Mouse (Mus musculus) heart, embryonic 11.5 days (tissue): ENCODE results near the gene Agrn. TPM values are rescaled to one million over a fixed set of nuclear protein-coding genes. Genes with fewer than 3 reads are reported as not detected.
"Not testable (repeated sequence)": the region's sequence is repeated elsewhere in the genome, so short reads cannot be mapped to it uniquely, and the experiment has no call there.

ENCODE experiments used
- ATAC-seq: fragments of 200-750 bp; cut with Nextera tagmentation; replicated peaks from 2 replicates; pipeline ENCODE4 v1.8.0; 2017; ENCODE audit warnings: moderate library complexity; ENCODE audit not compliant: insufficient number of reproducible peaks, low FRiP score, low TSS enrichment
- H3K27ac ChIP-seq: fragments of 300-500 bp; sonication (generic); 2 replicates; pipeline ENCODE4 v1.5.1; 2014; ENCODE audit warnings: mild to moderate bottlenecking, low read depth, low read length
- H3K27me3 ChIP-seq: fragments of 300-500 bp; sonication (generic); 2 replicates; pipeline ENCODE4 v1.6.1; 2014; ENCODE audit warnings: mild to moderate bottlenecking, low read length, mixed read lengths; ENCODE audit not compliant: control insufficient read depth, insufficient read depth
- H3K36me3 ChIP-seq: fragments of 300-500 bp; sonication (generic); 2 replicates; pipeline ENCODE4 v1.6.1; 2014; ENCODE audit warnings: mild to moderate bottlenecking, low read length, moderate library complexity, mixed read lengths; ENCODE audit not compliant: control insufficient read depth, insufficient read depth
- H3K4me1 ChIP-seq: fragments of 300-500 bp; sonication (generic); 2 replicates; pipeline ENCODE4 v1.6.1; 2014; ENCODE audit warnings: low read length; ENCODE audit not compliant: control insufficient read depth, insufficient read depth
- H3K4me2 ChIP-seq: fragments of 300-500 bp; sonication (generic); 2 replicates; pipeline ENCODE4 v1.6.1; 2014; ENCODE audit warnings: mild to moderate bottlenecking, moderate library complexity
- H3K4me3 ChIP-seq: fragments of 300-500 bp; sonication (generic); 2 replicates; pipeline ENCODE4 v1.5.1; 2014; ENCODE audit warnings: low read depth, low read length
- H3K9ac ChIP-seq: fragments of 300-500 bp; sonication (generic); 2 replicates; pipeline ENCODE4 v1.6.1; 2014; ENCODE audit warnings: mild to moderate bottlenecking, low read depth, low read length, moderate library complexity
- H3K9me3 ChIP-seq: fragments of 300-500 bp; sonication (generic); replicated peaks from 2 replicates; pipeline ENCODE4 v1.6.1; 2016; ENCODE audit warnings: low read length; ENCODE audit not compliant: control insufficient read depth
- WGBS: fragments of 180-500 bp; shearing (Covaris S2); extraction: QIAGEN DNeasy Blood & Tissue Kit; methylation state at CpG from one replicate; pipeline ENCODE4 v1.1.7; 2014; ENCODE audit not compliant: insufficient replicate concordance; 5-methylcytosine and 5-hydroxymethylcytosine counted together
- polyA plus RNA-seq: library from polyadenylated mRNA; unstranded; fragments of >200 nt; fragmentation: Nextera tagmentation; extraction: Ambion mirVana; gene quantifications from 2 replicates; pipeline ENCODE4 v1.2.1, GENCODE M21; 2014

Agrn gene
- polyA plus RNA-seq, 1 experiment from 2014 or later: 36.7 TPM

DNA sequence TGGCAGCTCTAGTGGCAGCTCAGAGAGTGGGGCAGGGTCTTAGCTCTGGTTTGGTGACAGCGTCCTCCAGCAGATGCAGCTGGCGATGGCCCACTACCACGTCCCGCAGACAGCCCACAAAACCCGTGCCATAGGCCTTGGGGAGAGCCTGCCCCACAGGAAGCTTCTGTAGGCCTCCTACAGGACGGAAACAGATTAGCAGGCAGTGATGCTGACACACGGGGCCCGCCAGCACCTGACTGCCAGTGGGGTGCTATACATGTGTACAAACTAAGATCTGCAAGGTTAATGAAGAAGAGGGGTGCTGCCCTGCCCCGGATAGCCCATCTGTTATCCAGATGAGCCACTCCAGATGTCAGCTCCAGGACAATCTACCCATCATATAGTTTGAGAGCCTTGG, 30.8 kb downstream of the Agrn start:
- 89% methylated on average over 9 of the region's 9 CpGs for WGBS
- H3K27ac ChIP-seq: no peak overlapping the region
- no peaks in the 10 kb centered on the region for H3K27me3 ChIP-seq
- H3K9ac ChIP-seq: no peak overlapping the region
- H3K9me3 ChIP-seq: peaks cover 5% of the 10 kb centered on the region; the same call in 1 of the 2 replicates
- no peak overlapping the region for H3K4me2 ChIP-seq
- no peak overlapping the region for H3K4me3 ChIP-seq
- no peaks in the 10 kb centered on the region for H3K4me1 ChIP-seq
- ATAC-seq: no peak
- peaks cover 59% of the 10 kb centered on the region for H3K36me3 ChIP-seq

DNA sequence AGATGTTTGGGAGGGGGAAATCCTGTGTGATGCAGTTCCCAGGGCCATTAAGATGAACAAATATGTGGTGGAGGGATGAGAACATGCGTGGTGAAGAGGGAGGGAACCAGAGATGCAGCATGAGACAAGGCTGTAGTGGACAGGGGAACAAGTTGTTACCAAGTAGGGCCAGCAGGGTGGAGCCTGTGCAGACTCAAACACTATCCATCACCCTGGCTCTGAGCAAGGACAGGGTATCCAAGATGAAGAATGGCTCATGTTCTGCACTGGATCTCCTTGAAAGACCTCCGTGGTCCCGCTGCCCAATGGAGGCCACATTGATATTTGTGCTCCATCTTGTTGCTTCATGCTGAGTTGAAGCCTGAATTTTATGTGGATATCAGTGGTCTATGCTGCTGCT, 42.5 kb downstream of the Agrn start:
- Histone ChIP-seq H3K27me3 (no peaks in the 10 kb centered on the region), H3K4me3 (no peak overlapping the region), H3K36me3 (no peaks in the 10 kb centered on the region), H3K4me1 (no peaks in the 10 kb centered on the region), H3K27ac (no peak overlapping the region), H3K4me2 (no peak overlapping the region), H3K9me3 (peaks cover 7% of the 10 kb centered on the region), H3K9ac (no peak overlapping the region)
- 86% methylated on average over 3 of the region's 3 CpGs for WGBS
- ATAC-seq: no peak

DNA sequence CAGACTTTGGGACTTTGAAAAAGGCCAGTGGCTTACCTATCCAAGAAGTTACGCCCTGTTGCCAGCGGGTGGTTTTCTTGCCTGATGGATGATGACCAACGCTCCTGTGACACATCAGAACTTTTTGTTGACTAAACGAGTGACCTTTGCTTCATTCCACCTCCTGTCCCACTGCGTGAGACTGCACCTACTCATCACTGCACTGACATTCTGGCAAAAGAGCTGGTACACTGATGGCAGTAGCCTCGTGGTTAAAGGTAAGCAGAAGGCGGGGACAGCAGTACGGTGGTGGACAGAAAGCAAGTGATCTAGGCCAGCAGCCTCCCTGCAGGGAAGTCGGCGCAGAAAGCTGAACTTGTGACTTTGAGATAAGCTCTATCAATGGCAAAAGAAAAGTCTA, 46.4 kb downstream of the Agrn start:
- H3K27ac ChIP-seq, H3K4me3 ChIP-seq, H3K9me3 ChIP-seq, H3K27me3 ChIP-seq, H3K4me2 ChIP-seq, H3K4me1 ChIP-seq, H3K36me3 ChIP-seq, ATAC-seq, H3K9ac ChIP-seq: not testable (repeated sequence)
- WGBS: 73% methylated on average over 10 of the region's 10 CpGs

DNA sequence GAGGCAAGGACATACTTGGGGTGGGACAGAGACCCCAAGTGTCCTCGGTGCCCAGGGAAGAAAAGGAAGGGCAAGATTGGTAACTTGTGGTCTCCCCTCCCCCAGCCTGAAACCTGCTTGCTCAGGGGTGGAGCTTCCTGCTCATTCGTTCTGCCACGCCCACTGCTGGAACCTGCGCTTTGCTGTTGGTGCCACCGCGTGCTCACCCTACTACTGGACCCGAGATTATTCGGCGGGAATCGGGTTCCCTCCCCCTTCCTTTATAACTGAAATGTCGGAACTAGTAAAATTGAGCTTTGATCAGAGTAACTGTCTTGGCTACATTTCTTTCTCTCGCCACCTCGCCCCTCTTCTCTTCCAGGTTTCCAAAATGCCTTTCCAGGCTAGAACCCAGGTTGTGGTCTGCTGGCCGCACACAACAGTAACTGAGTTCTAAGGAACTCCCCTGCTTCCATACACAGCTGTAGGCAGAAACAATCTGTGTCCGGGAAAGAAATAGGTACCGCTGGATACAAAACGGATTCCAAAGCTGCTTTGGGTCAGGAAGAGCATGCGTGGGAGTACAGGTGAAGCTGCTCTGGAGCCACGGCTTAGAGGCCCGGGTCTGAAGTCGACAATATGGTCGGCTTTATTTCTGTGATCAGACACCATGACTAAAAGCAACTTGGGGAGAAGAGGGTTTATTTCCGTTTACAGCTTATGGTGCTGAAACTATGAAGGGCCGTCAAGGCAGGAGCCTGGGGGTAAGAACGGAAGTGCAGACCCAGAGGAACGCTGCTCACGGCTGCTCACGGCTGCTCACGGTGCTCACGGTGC, 60.8 kb downstream of the Agrn start:
- no peaks in the 10 kb centered on the region for H3K4me1 ChIP-seq
- H3K9ac ChIP-seq: no peak overlapping the region
- no peak overlapping the region for H3K4me3 ChIP-seq
- H3K36me3 ChIP-seq: no peaks in the 10 kb centered on the region
- H3K27ac ChIP-seq: no peak overlapping the region
- WGBS: 92% methylated on average over 30 of the region's 30 CpGs
- ATAC-seq: no peak
- H3K4me2 ChIP-seq: no peak overlapping the region
- no peaks in the 10 kb centered on the region for H3K27me3 ChIP-seq
- 0 out of 2 replicates have a peak, but pooled peaks cover 3% of the 10 kb centered on the region for H3K9me3 ChIP-seq

DNA sequence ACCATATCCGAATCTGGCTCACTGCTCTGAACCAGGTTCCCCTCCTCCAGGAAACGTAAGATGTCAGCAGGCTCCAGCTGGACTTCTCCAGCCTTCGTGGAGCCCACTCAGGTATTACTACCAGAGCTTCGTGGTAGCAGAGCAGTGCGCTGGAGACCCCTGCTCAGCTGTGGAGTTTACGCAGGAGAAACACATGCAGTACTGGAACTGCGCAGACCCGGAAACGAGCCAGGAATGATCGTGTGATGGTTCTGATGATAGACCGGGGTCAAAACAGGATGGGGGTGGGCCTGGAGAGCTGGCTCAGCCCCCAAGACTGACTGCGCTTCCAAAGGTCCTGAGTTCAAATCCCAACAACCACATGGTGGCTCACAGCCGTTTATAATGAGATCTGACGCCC, 61.5 kb downstream of the Agrn start:
- Histone ChIP-seq H3K9me3 (0 out of 2 replicates have a peak, but pooled peaks cover 3% of the 10 kb centered on the region), H3K27ac (no peak overlapping the region), H3K9ac (no peak overlapping the region), H3K4me1 (peaks cover 3% of the 10 kb centered on the region; the same call in 1 of the 2 replicates), H3K4me3 (no peak overlapping the region), H3K27me3 (no peaks in the 10 kb centered on the region), H3K36me3 (no peaks in the 10 kb centered on the region), H3K4me2 (no peak overlapping the region)
- no peak for ATAC-seq
- WGBS: 92% methylated on average over 14 of the region's 14 CpGs

DNA sequence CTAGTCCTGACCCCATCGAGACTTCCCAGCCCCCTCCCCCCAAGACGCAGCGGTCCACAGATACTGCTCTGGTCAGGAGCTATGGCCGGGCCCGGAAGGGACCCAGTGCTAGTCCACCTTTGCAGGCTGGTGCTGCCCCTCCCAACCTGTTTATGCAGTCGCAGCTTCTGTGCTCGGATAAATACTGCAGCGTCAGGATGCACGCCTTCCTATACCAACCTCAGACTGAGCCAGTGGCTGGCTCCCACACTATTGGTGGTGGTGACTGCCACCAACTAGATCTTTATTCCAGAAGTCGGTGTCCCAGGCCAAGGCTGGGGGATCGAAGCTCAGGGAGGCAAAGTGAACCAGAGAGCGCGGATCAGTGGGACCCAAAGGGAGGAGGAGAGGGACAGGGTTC, 62.2 kb downstream of the Agrn start:
- Histone ChIP-seq H3K4me1 (peaks cover 3% of the 10 kb centered on the region; the same call in 1 of the 2 replicates), H3K4me2 (no peak overlapping the region), H3K27me3 (no peaks in the 10 kb centered on the region), H3K9ac (no peak overlapping the region), H3K4me3 (no peak overlapping the region), H3K27ac (no peak overlapping the region), H3K9me3 (0 out of 2 replicates have a peak, but pooled peaks cover 3% of the 10 kb centered on the region), H3K36me3 (no peaks in the 10 kb centered on the region)
- WGBS: 88% methylated on average over 13 of the region's 13 CpGs
- ATAC-seq: no peak

DNA sequence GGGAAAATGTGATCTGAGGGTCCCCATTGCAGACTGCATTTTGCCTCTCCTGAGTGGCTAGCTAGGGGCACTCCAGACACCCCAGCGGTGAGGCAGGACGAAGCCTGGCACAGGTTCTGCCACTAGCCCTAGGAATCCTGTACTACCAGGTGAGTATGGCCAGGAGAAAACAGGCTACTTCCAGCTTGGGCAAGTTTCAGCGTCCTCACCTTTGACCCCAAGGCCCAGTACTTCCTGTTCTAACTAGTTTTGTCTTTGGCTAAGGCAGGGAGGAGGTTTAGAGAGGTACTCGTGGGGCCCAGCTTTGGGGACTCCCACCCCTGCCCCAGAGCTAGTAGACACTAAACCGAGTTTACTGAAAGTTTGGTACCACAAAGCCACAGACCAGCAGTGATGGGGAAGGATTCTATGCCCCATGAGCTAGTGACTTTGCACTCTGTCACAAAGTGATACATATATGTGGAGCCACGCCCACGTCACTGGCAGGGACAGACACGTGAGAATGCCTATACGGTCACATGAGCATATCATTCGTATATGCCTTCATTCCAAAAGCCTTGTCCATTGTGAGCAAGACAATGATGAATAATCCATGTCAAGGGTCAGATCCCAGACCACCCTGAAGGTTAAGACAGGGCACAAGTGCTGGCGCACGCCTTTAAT, 63.2 kb downstream of the Agrn start:
- Histone ChIP-seq H3K4me1 (peaks cover 3% of the 10 kb centered on the region; the same call in 1 of the 2 replicates), H3K27ac (no peak overlapping the region), H3K4me3 (no peak overlapping the region), H3K27me3 (no peaks in the 10 kb centered on the region), H3K9me3 (0 out of 2 replicates have a peak, but pooled peaks cover 3% of the 10 kb centered on the region), H3K4me2 (no peak overlapping the region), H3K36me3 (no peaks in the 10 kb centered on the region), H3K9ac (no peak overlapping the region)
- ATAC-seq: no peak
- 78% methylated on average over 12 of the region's 12 CpGs for WGBS

DNA sequence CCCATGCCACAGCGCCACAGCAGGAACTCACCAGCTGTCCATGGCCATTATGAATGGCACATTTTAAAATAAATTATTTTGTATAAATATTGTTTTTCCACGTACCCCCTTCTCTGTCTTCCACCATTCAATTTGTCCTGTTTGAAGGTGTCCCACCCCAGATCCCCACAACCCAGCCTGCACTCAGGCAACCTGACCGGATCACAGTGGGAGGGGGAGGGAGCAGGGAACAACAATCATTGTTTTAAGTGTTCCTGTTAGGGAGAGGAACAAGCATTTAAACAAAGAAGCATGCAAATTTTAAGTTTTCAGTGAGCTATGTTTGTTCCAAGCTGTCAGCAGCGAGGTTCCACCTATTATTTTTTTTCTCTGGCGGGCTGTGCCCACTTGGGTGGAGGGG, 64.0 kb downstream of the Agrn start:
- Histone ChIP-seq H3K4me1 (peaks cover 3% of the 10 kb centered on the region; the same call in 1 of the 2 replicates), H3K9me3 (0 out of 2 replicates have a peak, but pooled peaks cover under 1% of the 10 kb centered on the region), H3K4me2 (no peak overlapping the region), H3K4me3 (no peak overlapping the region), H3K36me3 (no peaks in the 10 kb centered on the region), H3K9ac (no peak overlapping the region), H3K27me3 (no peaks in the 10 kb centered on the region), H3K27ac (no peak overlapping the region)
- WGBS: 62% methylated on average over 5 of the region's 5 CpGs
- no peak for ATAC-seq
